Comparison of ENCODE assay signal across 8 mouse cellular contexts in genomic region chr6:94464037-94464891, GRCm38 (mm10). TPM values are rescaled to one million over a fixed set of nuclear protein-coding genes. Genes with fewer than 3 reads are reported as not detected.
DNase-seq lines count a peak whose midpoint lies in the region; ATAC-seq and TF ChIP-seq lines count a peak whose summit lies in the region.

No protein-coding gene starts in this region.

- no peak for ATAC-seq in heart, embryonic 14.5 days (ENCODE audit: insufficient number of reproducible peaks, insufficient read depth, low FRiP score, low read depth)
- peak; percentile 58; the same call in 1 of the 2 replicates for ATAC-seq in limb, embryonic 15.5 days (ENCODE audit: insufficient number of reproducible peaks, low FRiP score, low TSS enrichment, low read depth)
- peak; percentile 94 for ATAC-seq in neural tube, embryonic 14.5 days (ENCODE audit: low read depth)

- peaks cover 1% of the 10 kb centered on the region; the same call in 1 of the 2 replicates for H3K27me3 ChIP-seq in E14TG2a.4 (ENCODE audit: insufficient read depth, low read length)
- no peaks in the 10 kb centered on the region for H3K27me3 ChIP-seq in heart, embryonic 14.5 days (ENCODE audit: control insufficient read depth, insufficient read depth, low read length)
- H3K27me3 ChIP-seq in limb, embryonic 15.5 days: no peaks in the 10 kb centered on the region
- no peaks in the 10 kb centered on the region for H3K27me3 ChIP-seq in neural tube, embryonic 14.5 days (ENCODE audit: control insufficient read depth, insufficient read depth, low read length)

- no peaks in the 10 kb centered on the region for H3K9me3 ChIP-seq in E14TG2a.4 (ENCODE audit: low read length)
- no peaks in the 10 kb centered on the region for H3K9me3 ChIP-seq in heart, embryonic 14.5 days (ENCODE audit: control insufficient read depth, low read length)
- no peaks in the 10 kb centered on the region for H3K9me3 ChIP-seq in limb, embryonic 15.5 days
- no peaks in the 10 kb centered on the region for H3K9me3 ChIP-seq in neural tube, embryonic 14.5 days (ENCODE audit: control insufficient read depth, low read length)

- no peak for TF ChIP-seq POLR2A in bone marrow macrophage, adult 2 months (IDR thresholded peaks at IDR 0.05; ENCODE audit: borderline replicate concordance, low read depth, low read length)
- no peak for TF ChIP-seq POLR2A in embryonic fibroblast, embryonic 13.5 days (IDR thresholded peaks at IDR 0.05; ENCODE audit: low read depth, low read length)

- H3K9ac ChIP-seq in heart, embryonic 14.5 days (ENCODE audit: low read length): 0 out of 2 replicates have a peak overlapping the region, but pooled peaks have one; percentile 25
- no peak overlapping the region for H3K9ac ChIP-seq in limb, embryonic 15.5 days
- H3K9ac ChIP-seq in neural tube, embryonic 14.5 days (replicated peaks; ENCODE audit: low read depth, low read length): no peak overlapping the region; the same call in 1 of the 2 replicates

- TF ChIP-seq CTCF in E14TG2a.4 (conservative IDR thresholded peaks at IDR 0.05; ENCODE audit: low read length): peak; percentile 85
- peak; percentile 58 for TF ChIP-seq CTCF in bone marrow macrophage, adult 2 months (IDR thresholded peaks at IDR 0.05; ENCODE audit: low read depth, low read length)
- TF ChIP-seq CTCF in embryonic fibroblast, embryonic 13.5 days (IDR thresholded peaks at IDR 0.05; ENCODE audit: borderline replicate concordance, insufficient read depth, low read length): peak; percentile 59; the same call in 1 of the 2 replicates

- no peak overlapping the region for H3K27ac ChIP-seq in bone marrow macrophage, adult 2 months (ENCODE audit: insufficient read depth, low read depth, low read length)
- no peak overlapping the region for H3K27ac ChIP-seq in embryonic fibroblast, embryonic 13.5 days (ENCODE audit: insufficient read depth, low read length)
- H3K27ac ChIP-seq in heart, embryonic 14.5 days (replicated peaks in 1 of 2; ENCODE audit: control insufficient read depth in 1 of 2, insufficient read depth in 1 of 2, low read depth in 2 of 2, low read length in 2 of 2): no peak overlapping the region
- H3K27ac ChIP-seq in limb, embryonic 15.5 days: no peak overlapping the region
- H3K27ac ChIP-seq in neural tube, embryonic 14.5 days (ENCODE audit: low read depth, low read length): 0 out of 2 replicates have a peak overlapping the region, but pooled peaks have one; percentile 6

- 17% methylated on average over 12 of the region's 12 CpGs for WGBS in heart, embryonic 14.5 days
- WGBS in limb, embryonic 15.5 days: 19% methylated on average over 12 of the region's 12 CpGs
- WGBS in neural tube, embryonic 14.5 days: 15% methylated on average over 12 of the region's 12 CpGs

- no peak overlapping the region for H3K4me3 ChIP-seq in E14TG2a.4 (replicated peaks; ENCODE audit: low read length)
- H3K4me3 ChIP-seq in bone marrow macrophage, adult 2 months (ENCODE audit: insufficient read depth, low read length): no peak overlapping the region
- no peak overlapping the region for H3K4me3 ChIP-seq in embryonic fibroblast, embryonic 13.5 days (ENCODE audit: insufficient read depth, low read length)
- H3K4me3 ChIP-seq in heart, embryonic 14.5 days (ENCODE audit: control insufficient read depth in 1 of 2, insufficient read depth in 1 of 2, low read depth in 1 of 2, low read length in 2 of 2): no peak overlapping the region
- H3K4me3 ChIP-seq in limb, embryonic 15.5 days: no peak overlapping the region
- H3K4me3 ChIP-seq in neural tube, embryonic 14.5 days (ENCODE audit: low read depth, low read length): no peak overlapping the region

- DNase-seq in kidney, postnatal 10 days: peak; percentile 78
- no peak for DNase-seq in yolk sac, embryonic 10.5 days (ENCODE audit: low spot score)

- H3K4me2 ChIP-seq in heart, embryonic 14.5 days (ENCODE audit: low read length): peak overlapping the region; percentile 51
- H3K4me2 ChIP-seq in limb, embryonic 15.5 days: peak overlapping the region; percentile 35
- peak overlapping the region; percentile 38 for H3K4me2 ChIP-seq in neural tube, embryonic 14.5 days (ENCODE audit: low read depth, low read length)

- H3K4me1 ChIP-seq in E14TG2a.4 (replicated peaks; ENCODE audit: low read depth, low read length): peaks cover 7% of the 10 kb centered on the region
- no peaks in the 10 kb centered on the region for H3K4me1 ChIP-seq in bone marrow macrophage, adult 2 months (ENCODE audit: control insufficient read depth, insufficient read depth, low read length)
- H3K4me1 ChIP-seq in embryonic fibroblast, embryonic 13.5 days (ENCODE audit: control insufficient read depth, insufficient read depth, low read length): no peaks in the 10 kb centered on the region
- peaks cover 2 to 12% of the 10 kb centered on the region in 2 experiments; a peak in 2 of 4 replicates for H3K4me1 ChIP-seq in heart, embryonic 14.5 days (ENCODE audit: control insufficient read depth in 2 of 2, insufficient read depth in 2 of 2, low read length in 2 of 2)
- H3K4me1 ChIP-seq in limb, embryonic 15.5 days: peaks cover 4% of the 10 kb centered on the region; the same call in 1 of the 2 replicates
- H3K4me1 ChIP-seq in neural tube, embryonic 14.5 days (ENCODE audit: control insufficient read depth, insufficient read depth, low read length): peaks cover 6% of the 10 kb centered on the region; the same call in 1 of the 2 replicates

- H3K36me3 ChIP-seq in E14TG2a.4 (ENCODE audit: insufficient read depth, low read length): no peaks in the 10 kb centered on the region
- no peaks in the 10 kb centered on the region for H3K36me3 ChIP-seq in heart, embryonic 14.5 days (ENCODE audit: control insufficient read depth, insufficient read depth, low read length)
- H3K36me3 ChIP-seq in limb, embryonic 15.5 days: no peaks in the 10 kb centered on the region
- no peaks in the 10 kb centered on the region for H3K36me3 ChIP-seq in neural tube, embryonic 14.5 days (ENCODE audit: control insufficient read depth, insufficient read depth, low read length)

RNA-seq across cellular contexts. Expression of gene Slc25a26, which starts 35.9 kb away (rescaled TPM):
- 6.1 and 11.3 TPM in 2 replicates for polyA plus RNA-seq in bone marrow macrophage, adult 2 months (2012; ENCODE audit: insufficient read depth, insufficient read length, missing spikeins)
- polyA plus RNA-seq in embryonic fibroblast, embryonic 13.5 days (2011; ENCODE audit: insufficient read length, low read depth, missing spikeins): 7.1 and 12.3 TPM in 2 replicates
- polyA plus RNA-seq in heart, embryonic 14.5 days (2014; fragmentation: Nextera tagmentation; extraction: Ambion mirVana): 11.0 and 13.7 TPM in 2 replicates
- polyA plus RNA-seq in limb, embryonic 15.5 days (2015; fragmentation: Nextera tagmentation; extraction: Ambion mirVana): 7.8 and 8.2 TPM in 2 replicates
- polyA plus RNA-seq in neural tube, embryonic 14.5 days (2014; fragmentation: Nextera tagmentation; extraction: Ambion mirVana): 6.9 and 7.9 TPM in 2 replicates
